Mouse (Mus musculus) forebrain, postnatal 0 days (tissue): ENCODE results near the gene Lilr4b. TPM values are rescaled to one million over a fixed set of nuclear protein-coding genes. Genes with fewer than 3 reads are reported as not detected.
"Not testable (repeated sequence)": the region's sequence is repeated elsewhere in the genome, so short reads cannot be mapped to it uniquely, and the experiment has no call there.

ENCODE experiments used
- ATAC-seq: fragments of 200-750 bp; cut with Nextera tagmentation; 2 replicates; pipeline ENCODE4 v1.8.0; 2017; ENCODE audit warnings: mild to moderate bottlenecking, moderate library complexity
- DNase-seq: peaks from one replicate; pipeline ENCODE4 v3.0.0-alpha.2; 2015
- H3K27ac ChIP-seq: fragments of 300-500 bp; sonication (generic); 2 replicates; pipeline ENCODE4 v1.5.1; 2014; ENCODE audit warnings: low read depth, mild to moderate bottlenecking, antibody characterized with exemption, low read length, moderate library complexity, mixed read lengths
- H3K27me3 ChIP-seq: fragments of 300-500 bp; sonication (generic); 2 replicates; pipeline ENCODE4 v1.6.1; 2014; ENCODE audit warnings: mild to moderate bottlenecking, low read length, mixed read lengths; ENCODE audit not compliant: insufficient read depth
- H3K36me3 ChIP-seq: fragments of 300-500 bp; sonication (generic); 2 replicates; pipeline ENCODE4 v1.6.1; 2014; ENCODE audit warnings: mild to moderate bottlenecking, moderate library complexity; ENCODE audit not compliant: insufficient read depth
- H3K4me1 ChIP-seq: fragments of 300-500 bp; sonication (generic); 2 replicates; pipeline ENCODE4 v1.6.1; 2014; ENCODE audit warnings: antibody characterized with exemption; ENCODE audit not compliant: insufficient read depth
- H3K4me2 ChIP-seq: fragments of 300-500 bp; sonication (generic); 2 replicates; pipeline ENCODE4 v1.6.1; 2014; ENCODE audit warnings: low read depth, mild to moderate bottlenecking, moderate library complexity
- H3K4me3 ChIP-seq: fragments of 300-500 bp; sonication (generic); 2 replicates; pipeline ENCODE4 v1.5.1; 2014; ENCODE audit warnings: low read depth, low read length, mixed read lengths
- H3K9ac ChIP-seq: fragments of 300-500 bp; sonication (generic); 2 replicates; pipeline ENCODE4 v1.6.1; 2014; ENCODE audit warnings: mild to moderate bottlenecking
- H3K9me3 ChIP-seq: fragments of 300-500 bp; sonication (generic); 2 replicates; pipeline ENCODE4 v1.6.1; 2016; ENCODE audit warnings: low read length
- CTCF ChIP-seq: sonication (generic); IDR thresholded peaks from 2 replicates; pipeline ENCODE4 v1.5.1; 2016; ENCODE audit warnings: antibody characterized with exemption, control low read depth, low read depth
- WGBS: fragments of 180-500 bp; shearing (Covaris S2); extraction: QIAGEN DNeasy Blood & Tissue Kit; methylation state at CpG from one replicate; pipeline ENCODE4 v1.1.7; 2014; 5-methylcytosine and 5-hydroxymethylcytosine counted together
- polyA plus RNA-seq: library from polyadenylated mRNA; unstranded; fragments of >200 nt; fragmentation: Nextera tagmentation; extraction: Ambion mirVana; gene quantifications from 2 replicates; pipeline ENCODE4 v1.2.1, GENCODE M21; 2015
- total RNA-seq: library from RNA; depleted of rRNA; stranded (reverse); fragments of >200 nt; gene quantifications from 2 replicates; pipeline ENCODE4 v1.2.3, GENCODE M21; 2014

The Lilr4b gene
- total and polyA plus RNA-seq, 2 experiments from 2014 or later, result 0.30 TPM; not detected in 1

- ATAC-seq (no peak), DNase-seq (no peak)
- Histone ChIP-seq H3K4me2 (no peak overlapping the region), H3K9ac (no peak overlapping the region), H3K27ac (no peak overlapping the region), H3K27me3 (no peaks in the 10 kb centered on the region), H3K9me3 (no peaks in the 10 kb centered on the region), H3K4me1 (no peaks in the 10 kb centered on the region), H3K36me3 (no peaks in the 10 kb centered on the region), H3K4me3 (no peak overlapping the region)
- no peak for TF ChIP-seq CTCF
- WGBS, result 85% methylated on average over 4 of the region's 4 CpGs
Measured at GRCm38 (mm10) chr10:51456369-51456768, 24.1 kb upstream of the Lilr4b start.

GRCm38 (mm10) chr10:51463800-51464199 lies 16.6 kb upstream of the Lilr4b start:
- not testable (repeated sequence) for H3K9me3 ChIP-seq, H3K9ac ChIP-seq, H3K36me3 ChIP-seq, H3K27ac ChIP-seq, H3K4me3 ChIP-seq, ATAC-seq, H3K27me3 ChIP-seq, H3K4me2 ChIP-seq, H3K4me1 ChIP-seq, DNase-seq
- 27% methylated on average over 4 of the region's 4 CpGs for WGBS

GRCm38 (mm10) chr10:51490691-51491090 lies 10.3 kb downstream of the Lilr4b start, which contains the start of gene Lilrb4a:
Gene Lilrb4a, plus strand, starts transcription at chr10:51490956.
- no CpG with 5 or more reads among the region's 2 CpGs for WGBS
- not testable (repeated sequence) for ATAC-seq

GRCm38 (mm10) chr10:51520021-51520420 lies 39.6 kb downstream of the Lilr4b start:
- no peaks in the 10 kb centered on the region for H3K36me3 ChIP-seq
- no peak overlapping the region for H3K9ac ChIP-seq
- no peak overlapping the region for H3K4me3 ChIP-seq
- TF ChIP-seq CTCF, result no peak
- no peak overlapping the region for H3K4me2 ChIP-seq
- no peaks in the 10 kb centered on the region for H3K27me3 ChIP-seq
- H3K9me3 ChIP-seq, result no peaks in the 10 kb centered on the region
- ATAC-seq (no peak), DNase-seq (no peak)
- H3K4me1 ChIP-seq, result no peaks in the 10 kb centered on the region
- H3K27ac ChIP-seq, result no peak overlapping the region

More at GRCm38 (mm10) chr10:51490691-51491090, 10.3 kb downstream of the Lilr4b start, which contains the start of gene Lilrb4a:
- H3K4me3 ChIP-seq, H3K9me3 ChIP-seq, H3K27me3 ChIP-seq, H3K27ac ChIP-seq, H3K4me1 ChIP-seq, DNase-seq, H3K4me2 ChIP-seq, H3K9ac ChIP-seq, H3K36me3 ChIP-seq: not testable (repeated sequence)

GRCm38 (mm10) chr10:51521453-51521852 lies 41.0 kb downstream of the Lilr4b start:
- no peak for ATAC-seq
- H3K27ac ChIP-seq, result no peak overlapping the region
- H3K4me2 ChIP-seq, result no peak overlapping the region
- DNase-seq, result no peak
- H3K9ac ChIP-seq, result no peak overlapping the region
- H3K4me1 ChIP-seq, result no peaks in the 10 kb centered on the region
- H3K4me3 ChIP-seq, result no peak overlapping the region
- no peaks in the 10 kb centered on the region for H3K36me3 ChIP-seq
- H3K27me3 ChIP-seq, result no peaks in the 10 kb centered on the region
- no peaks in the 10 kb centered on the region for H3K9me3 ChIP-seq
- TF ChIP-seq CTCF, result no peak

- ATAC-seq, result no peak
- Histone ChIP-seq H3K4me1 (no peaks in the 10 kb centered on the region), H3K36me3 (no peaks in the 10 kb centered on the region), H3K27ac (no peak overlapping the region), H3K27me3 (no peaks in the 10 kb centered on the region), H3K4me2 (no peak overlapping the region), H3K9me3 (no peaks in the 10 kb centered on the region), H3K4me3 (no peak overlapping the region), H3K9ac (no peak overlapping the region)
- 69% methylated on average over 7 of the region's 7 CpGs for WGBS
- TF ChIP-seq CTCF, result no peak
- DNase-seq, result no peak
Measured at GRCm38 (mm10) chr10:51526090-51526489, 45.7 kb downstream of the Lilr4b start.

GRCm38 (mm10) chr10:51526633-51527032 lies 46.2 kb downstream of the Lilr4b start:
- H3K27me3 ChIP-seq, result no peaks in the 10 kb centered on the region
- no peak overlapping the region for H3K4me2 ChIP-seq
- H3K9me3 ChIP-seq, result no peaks in the 10 kb centered on the region
- H3K4me3 ChIP-seq, result no peak overlapping the region
- 74% methylated on average over 4 of the region's 4 CpGs for WGBS
- no peak for DNase-seq
- no peak overlapping the region for H3K9ac ChIP-seq
- no peak for ATAC-seq
- H3K4me1 ChIP-seq, result no peaks in the 10 kb centered on the region
- no peak overlapping the region for H3K27ac ChIP-seq
- no peaks in the 10 kb centered on the region for H3K36me3 ChIP-seq
- no peak for TF ChIP-seq CTCF
